Mouse (Mus musculus) spleen, postnatal 14 days (tissue): ENCODE results near the gene Ksr2.
"Not testable (repeated sequence)": the region's sequence is repeated elsewhere in the genome, so short reads cannot be mapped to it uniquely, and the experiment has no call there.

ENCODE experiments used
- DNase-seq, 2 experiments: peaks; one replicate each; pipeline ENCODE4 v3.0.0; 2021 to 2022; ENCODE audit warnings: low spot score in 2 of 2

Gene Ksr2

GRCm38 (mm10) chr5:117620292-117620691 lies 206.5 kb downstream of the Ksr2 start:
- no peak for DNase-seq

GRCm38 (mm10) chr5:117622221-117622620 lies 208.4 kb downstream of the Ksr2 start:
- no peak for DNase-seq

DNA sequence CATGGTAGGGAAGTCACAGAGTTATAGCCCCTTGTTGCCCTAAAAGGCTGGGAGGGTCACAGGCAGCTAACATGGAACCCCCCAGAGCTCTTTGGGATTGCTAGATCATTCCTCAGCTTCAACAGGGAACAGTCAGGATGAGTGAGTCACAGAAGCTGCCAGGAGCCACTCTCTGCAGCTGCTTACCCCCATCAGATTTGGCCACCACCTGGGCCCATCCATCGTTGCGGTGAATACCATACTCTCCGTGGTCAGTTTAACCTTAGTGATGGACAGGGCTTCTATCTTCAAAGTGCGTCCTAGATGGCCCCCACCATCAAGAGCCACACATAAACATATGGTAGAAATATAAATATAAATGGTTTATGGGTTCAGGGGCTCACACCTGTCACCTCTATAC lies 209.4 kb downstream of the Ksr2 start:
- DNase-seq: not testable (repeated sequence)

DNA sequence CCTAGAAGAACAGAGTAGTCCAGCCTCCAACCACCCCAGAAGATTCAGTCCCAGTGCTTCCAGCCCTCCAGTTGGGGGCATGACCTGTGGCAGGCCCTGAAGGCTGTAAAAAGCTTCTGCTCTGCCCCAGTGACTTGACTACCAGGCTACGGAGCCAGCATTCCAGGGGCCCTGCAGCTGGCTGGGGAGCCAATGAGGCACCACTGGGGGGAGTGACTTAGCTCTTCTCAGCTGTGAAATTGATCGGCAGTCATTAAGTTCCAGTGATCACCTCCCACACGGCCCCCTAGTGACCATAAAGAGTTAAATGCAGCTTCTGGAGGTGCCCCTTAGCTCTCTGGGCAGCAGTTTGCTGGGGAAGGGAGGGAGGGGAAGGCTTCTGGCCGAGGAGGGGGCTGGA lies 213.1 kb downstream of the Ksr2 start:
- DNase-seq: no peak

DNA sequence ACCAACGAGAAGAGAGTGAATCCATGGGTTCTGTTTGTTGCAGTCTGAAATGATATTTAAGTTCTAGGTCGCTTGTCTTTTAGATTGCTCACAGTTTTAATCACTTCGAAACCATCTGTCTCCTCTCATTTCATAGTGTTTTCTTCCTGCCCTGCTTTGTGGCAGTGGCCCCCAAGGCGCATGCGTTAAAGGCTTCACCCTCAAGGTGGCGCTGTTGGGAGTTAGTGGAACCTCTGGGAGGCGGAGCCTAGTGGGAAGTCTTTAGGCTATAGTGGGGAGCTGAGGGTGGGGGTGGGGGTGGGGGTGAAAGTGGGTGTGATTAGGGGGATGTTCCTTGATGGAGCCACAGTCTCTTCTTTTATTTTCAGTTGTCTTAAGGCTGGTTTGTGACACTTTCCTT lies 214.6 kb downstream of the Ksr2 start:
- no peak for DNase-seq

GRCm38 (mm10) chr5:117629570-117629969 lies 215.8 kb downstream of the Ksr2 start:
- no peak for DNase-seq

- no peak for DNase-seq
Observed at GRCm38 (mm10) chr5:117635211-117635610, 221.4 kb downstream of the Ksr2 start.

DNA sequence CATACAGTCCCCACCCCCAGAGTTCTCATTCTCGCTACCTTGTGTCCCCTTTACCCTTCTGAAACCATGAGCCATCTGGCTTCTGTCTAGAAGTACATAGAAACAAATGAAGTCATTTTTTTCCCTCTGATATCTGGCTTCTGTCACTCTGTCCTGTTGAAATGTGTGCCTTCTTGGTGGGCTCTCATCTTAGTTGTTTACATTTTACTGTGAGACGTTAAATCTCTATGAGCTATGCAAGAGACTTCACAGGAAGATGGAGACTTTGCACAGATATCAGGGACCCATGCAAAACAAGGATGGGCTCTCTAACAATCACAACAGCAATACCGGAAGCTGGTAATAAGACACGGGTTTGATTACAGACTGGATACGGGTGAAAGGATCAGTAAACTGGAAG lies 222.0 kb downstream of the Ksr2 start:
- no peak for DNase-seq

DNA sequence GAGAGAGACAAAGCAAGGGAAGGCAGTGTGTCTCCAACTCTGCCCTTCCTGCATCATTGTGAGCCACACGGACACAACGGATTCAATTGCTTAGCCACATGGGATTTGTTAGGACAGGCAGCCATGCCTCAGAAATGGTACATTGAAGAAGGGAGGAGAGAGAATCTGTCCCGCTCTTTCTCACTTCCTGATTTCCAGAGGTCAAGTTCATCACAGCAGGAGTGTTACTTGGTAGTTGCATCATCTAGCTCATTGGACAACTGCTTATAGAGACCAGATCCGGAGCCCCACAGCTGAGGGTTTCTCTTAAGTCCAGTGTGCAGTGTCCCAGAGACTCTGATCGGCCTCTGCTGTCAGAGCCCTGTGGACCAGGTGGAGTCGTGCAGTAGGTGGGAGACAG lies 227.8 kb downstream of the Ksr2 start:
- no peak for DNase-seq

DNA sequence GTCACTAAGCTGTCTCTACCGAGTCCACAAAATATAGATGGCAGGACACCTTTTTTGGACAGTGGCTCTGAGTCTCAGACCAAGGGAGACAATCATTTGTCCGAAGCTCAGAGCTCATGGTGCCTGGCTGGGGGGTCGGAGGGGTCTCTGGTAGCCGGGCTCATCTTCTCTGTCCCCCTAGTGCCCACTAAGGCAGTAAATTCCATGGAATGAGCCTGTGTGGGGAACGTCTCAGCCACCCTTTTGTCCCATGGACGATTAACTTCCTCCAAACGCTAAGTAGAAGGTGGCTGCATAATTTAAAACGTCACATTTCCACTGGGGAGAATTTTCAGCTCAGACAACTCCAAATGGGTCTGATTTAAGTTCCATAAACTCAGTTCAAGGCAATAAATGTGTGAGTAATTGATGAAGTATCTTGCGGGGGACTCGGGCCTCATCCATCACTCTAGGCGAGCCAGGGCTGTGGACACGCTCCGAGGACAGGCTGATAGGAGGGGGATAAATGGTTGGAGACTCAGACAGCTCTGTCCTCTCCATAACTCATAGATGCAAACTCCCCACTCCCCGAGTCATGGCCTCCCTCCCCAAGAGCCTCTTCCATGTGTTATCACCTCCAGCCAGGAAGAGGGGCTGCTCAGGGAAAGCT lies 237.6 kb downstream of the Ksr2 start:
- no peak for DNase-seq

DNA sequence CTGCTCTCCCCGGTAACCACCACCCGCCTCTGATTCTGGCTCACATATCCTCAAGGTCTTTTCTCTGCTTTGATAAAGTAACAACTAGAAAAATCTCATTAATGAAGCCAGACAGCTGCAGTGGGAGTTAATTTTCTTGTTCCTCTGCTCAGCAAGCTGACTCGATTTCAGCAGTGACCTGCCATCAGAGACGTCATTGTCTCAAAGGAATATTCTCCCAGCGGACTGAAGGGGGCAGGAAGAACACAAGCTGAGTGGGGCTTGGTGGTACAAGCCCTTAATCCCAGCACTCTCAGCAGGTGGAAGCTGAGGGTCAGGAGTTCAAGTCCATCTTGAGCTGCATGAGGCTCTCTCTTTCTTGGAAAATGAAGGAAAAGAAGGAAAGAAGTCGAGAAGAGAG lies 244.8 kb downstream of the Ksr2 start:
- DNase-seq: no peak

DNA sequence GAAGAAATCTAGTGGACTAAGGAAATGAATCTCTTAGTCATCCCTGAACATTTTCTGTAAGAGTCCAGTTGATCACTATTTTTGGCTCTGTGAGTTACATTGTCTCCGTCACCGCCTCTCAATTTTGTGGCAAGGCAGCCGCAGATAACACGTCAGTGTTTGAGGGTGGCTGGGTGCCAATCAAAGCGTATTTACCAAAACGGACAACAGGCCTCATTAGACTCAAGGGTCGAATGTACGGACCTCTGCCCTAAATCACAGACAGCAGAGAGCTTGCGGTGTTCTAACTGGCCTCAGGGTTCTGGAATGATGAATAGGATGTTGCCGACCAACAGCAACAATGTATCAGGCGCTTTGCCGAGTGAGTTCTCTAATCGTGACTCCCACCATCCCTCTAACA lies 245.8 kb downstream of the Ksr2 start:
- DNase-seq: no peak

DNA sequence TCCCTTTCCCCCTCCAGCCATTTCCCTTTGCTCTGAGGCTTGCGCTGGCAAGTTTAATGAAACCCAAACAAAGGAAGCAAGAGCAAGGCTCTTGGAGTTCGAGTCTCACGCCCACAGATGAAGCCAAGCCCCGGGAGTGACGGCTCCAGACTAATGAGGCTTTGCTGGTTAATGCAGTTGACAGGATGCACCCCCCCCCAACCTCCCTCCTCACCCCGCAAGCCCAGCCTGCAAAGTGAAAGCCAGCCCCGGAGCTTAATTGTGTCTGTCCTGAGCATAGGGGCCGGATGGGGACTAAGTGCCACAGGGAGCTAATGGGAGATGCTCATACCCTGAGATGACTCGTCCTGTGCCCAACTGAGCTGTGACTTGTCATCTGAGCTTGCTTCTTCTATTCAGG lies 251.4 kb downstream of the Ksr2 start:
- DNase-seq: no peak

GRCm38 (mm10) chr5:117667314-117667713 lies 253.5 kb downstream of the Ksr2 start:
- no peak for DNase-seq

DNA sequence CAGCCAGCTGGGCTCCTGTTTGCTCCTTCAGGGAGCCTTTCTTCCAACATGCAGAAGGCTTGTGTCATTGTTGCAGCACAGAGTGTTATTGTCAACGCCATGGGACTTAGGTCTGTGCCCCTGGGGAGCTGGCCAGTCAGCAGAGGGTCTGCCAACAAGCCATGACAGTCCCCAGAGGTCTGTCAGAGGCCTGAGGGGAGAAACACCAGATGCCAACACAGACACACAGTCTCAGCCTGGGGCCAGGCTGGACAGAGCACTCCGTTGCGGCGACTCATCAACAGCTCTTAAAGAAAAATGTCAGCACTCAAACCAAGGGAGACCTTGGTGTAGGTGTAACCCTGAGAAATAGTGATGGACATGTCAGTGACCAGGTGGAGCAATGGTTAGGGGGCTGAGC lies 255.5 kb downstream of the Ksr2 start:
- DNase-seq: no peak

GRCm38 (mm10) chr5:117669843-117670242 lies 256.0 kb downstream of the Ksr2 start:
- no peak for DNase-seq

DNA sequence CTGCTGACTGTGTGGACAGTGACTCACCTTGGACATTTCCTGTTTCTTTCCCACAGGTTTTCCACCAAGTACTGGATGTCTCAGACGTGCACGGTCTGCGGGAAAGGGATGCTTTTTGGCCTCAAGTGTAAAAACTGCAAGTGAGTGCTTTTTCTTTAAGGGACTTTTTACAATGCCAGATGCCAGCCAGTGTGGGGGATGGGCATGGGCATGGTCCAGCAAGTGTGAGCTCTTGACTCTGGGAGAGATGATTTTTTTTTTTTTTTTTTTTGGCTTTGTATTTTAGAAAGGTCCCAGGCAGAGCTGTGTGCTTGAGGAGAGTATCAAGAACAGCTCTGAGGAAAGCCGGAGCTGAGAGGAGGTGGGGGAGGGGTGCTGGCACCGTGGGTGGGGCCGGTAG lies 257.6 kb downstream of the Ksr2 start:
- no peak for DNase-seq

DNA sequence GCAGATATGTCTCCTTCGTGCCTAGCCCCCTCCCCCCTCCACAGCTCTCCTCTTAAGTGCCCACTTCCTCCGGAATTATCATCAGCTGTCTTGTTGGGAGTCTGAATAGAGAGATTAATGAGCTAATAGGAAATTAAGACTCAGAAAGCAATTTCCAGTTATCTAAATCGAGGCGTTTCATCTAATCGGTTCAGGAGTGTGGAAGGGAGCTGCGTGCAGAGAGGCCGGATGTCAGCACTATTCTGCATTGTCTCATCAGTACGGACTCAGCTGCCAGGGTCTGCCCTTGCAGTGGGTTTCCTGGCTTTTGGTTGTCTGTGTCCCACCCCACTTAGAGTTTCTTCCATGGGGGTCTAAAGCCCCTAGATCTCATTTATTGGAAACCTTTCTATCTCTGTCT lies 262.0 kb downstream of the Ksr2 start:
- no peak for DNase-seq

DNA sequence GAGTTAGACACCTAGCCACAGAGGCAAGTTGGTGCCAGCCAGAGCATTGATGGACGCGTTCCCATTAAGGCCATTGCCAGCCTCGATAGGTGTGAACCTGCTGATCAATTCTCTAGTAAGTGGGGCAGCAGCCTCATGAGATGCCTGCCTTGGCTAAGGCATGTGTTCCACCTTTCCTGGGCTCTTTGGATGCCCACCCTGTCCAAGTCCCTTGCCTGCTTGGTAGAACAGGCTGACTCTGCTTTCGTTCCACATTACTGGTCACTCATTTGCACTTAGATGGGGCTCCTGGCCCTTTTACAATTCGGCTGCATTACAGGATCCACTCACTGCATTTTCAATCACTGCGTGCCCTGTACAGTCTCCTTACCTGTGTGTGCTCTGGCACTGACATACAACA lies 263.4 kb downstream of the Ksr2 start:
- no peak for DNase-seq

GRCm38 (mm10) chr5:117678371-117678770 lies 264.6 kb downstream of the Ksr2 start:
- no peak for DNase-seq

- no peak for DNase-seq
Observed at GRCm38 (mm10) chr5:117682226-117682625, 268.4 kb downstream of the Ksr2 start.

DNA sequence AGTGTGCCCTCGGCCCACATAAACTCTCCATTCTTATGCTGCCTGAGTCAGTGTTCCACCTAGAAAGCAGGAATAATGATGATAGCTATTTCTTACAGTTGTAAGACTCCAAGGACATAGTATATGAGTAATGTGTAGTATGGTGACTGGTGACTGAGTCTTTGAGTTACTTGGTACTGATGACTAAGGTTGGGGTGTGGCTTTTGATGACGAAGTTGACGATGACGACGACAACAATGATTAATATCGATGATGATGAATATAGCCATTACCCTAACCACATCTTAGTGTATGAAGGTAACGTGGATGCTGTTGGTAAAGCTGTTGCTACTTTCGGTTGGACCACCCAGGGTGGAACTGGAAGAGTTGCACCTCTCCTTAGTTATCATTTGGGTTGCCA lies 270.7 kb downstream of the Ksr2 start:
- no peak for DNase-seq

DNA sequence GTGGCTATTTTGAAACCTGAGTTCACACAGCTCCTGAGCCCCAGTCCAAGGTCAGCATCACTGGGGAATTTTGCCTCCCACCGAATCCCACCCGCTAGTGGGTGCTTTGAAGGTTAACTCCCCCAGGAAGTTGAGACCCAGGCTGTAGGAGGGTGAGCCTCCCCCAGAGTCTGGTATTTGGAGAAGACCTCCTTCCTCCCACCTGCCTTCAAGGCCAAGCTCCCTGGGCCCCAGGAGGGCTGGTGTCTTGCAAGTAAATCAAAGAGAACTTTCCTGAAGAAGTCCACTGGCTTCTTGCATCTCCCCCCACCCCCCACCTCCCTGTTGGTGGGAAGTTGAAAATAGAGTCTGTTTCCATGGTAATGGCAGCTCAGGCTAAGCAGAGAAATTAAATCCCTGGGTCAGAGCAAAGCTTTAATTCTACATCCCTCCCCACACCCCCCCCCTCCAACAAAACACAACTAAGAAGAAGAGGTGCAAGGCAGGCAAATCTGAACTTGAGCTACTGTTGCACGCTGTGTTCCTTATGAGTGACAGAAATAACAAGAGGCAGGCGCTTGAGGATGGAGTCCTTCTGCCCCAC lies 274.1 kb downstream of the Ksr2 start:
- DNase-seq: no peak

DNA sequence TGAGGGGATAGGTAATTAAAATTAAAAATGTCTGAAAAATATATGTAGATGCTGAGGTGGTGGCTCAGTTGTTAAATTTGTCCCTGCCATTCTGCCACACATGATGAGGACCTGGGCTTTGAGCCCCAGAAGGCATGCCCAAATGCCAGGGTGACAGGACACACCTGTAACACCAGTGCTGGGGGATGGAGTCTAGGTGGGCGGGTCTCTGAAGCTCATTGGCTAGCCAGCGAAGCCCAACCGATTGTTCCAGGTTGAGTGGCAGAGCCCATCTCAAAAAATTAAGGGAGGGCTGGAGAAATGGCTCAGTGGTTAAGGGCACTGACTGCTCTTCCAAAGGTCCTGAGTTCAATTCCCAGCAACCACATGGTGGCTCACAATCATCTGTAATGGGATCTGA lies 274.9 kb downstream of the Ksr2 start:
- DNase-seq: no peak
